Mouse (Mus musculus): ENCODE results near the gene Hist1h2ah. TPM values are rescaled to one million over a fixed set of nuclear protein-coding genes. Genes with fewer than 3 reads are reported as not detected.
A peak's percentile ranks its signal among the peaks of the same experiment; 100 is the strongest.

The Hist1h2ah gene
- polyA plus RNA-seq, 1 experiment from 2014 or later, result 4.1 TPM

GRCm38 (mm10) chr13:22036986-22037385 lies 1.6 kb upstream of the Hist1h2ah start:
- WGBS, result 65% methylated on average over 3 of the region's 3 CpGs
- Histone ChIP-seq H3K4me1 (peaks cover 47% of the 10 kb centered on the region), H3K9ac (peak overlapping the region; percentile 79), H3K27me3 (replicated peaks) (no peaks in the 10 kb centered on the region), H3K4me2 (peak overlapping the region; percentile 78), H3K9me3 (no peaks in the 10 kb centered on the region), H3K36me3 (no peaks in the 10 kb centered on the region), H3K4me3 (peak overlapping the region; percentile 53), H3K27ac (replicated peaks) (peak overlapping the region; percentile 81)
- no peak for ATAC-seq (ENCODE audit: extremely low read depth, insufficient number of reproducible peaks, low FRiP score, low TSS enrichment)

GRCm38 (mm10) chr13:22036149-22036956 lies 985 bp upstream of the Hist1h2ah start:
- Histone ChIP-seq H3K9ac (peak overlapping the region; percentile 79), H3K4me2 (peak overlapping the region; percentile 78), H3K4me3 (peak overlapping the region; percentile 53), H3K9me3 (no peaks in the 10 kb centered on the region), H3K27me3 (replicated peaks) (no peaks in the 10 kb centered on the region), H3K27ac (replicated peaks) (peak overlapping the region; percentile 81), H3K36me3 (no peaks in the 10 kb centered on the region), H3K4me1 (peaks cover 42% of the 10 kb centered on the region)
- ATAC-seq (ENCODE audit: extremely low read depth, insufficient number of reproducible peaks, low FRiP score, low TSS enrichment), result no peak
- WGBS, result 4% methylated on average over 20 of the region's 23 CpGs

GRCm38 (mm10) chr13:22034443-22035266 lies 713 bp downstream of the Hist1h2ah start:
- H3K27me3 ChIP-seq (replicated peaks), result no peaks in the 10 kb centered on the region
- H3K4me3 ChIP-seq, result peak overlapping the region; percentile 53
- peak overlapping the region; percentile 78 for H3K4me2 ChIP-seq
- no peaks in the 10 kb centered on the region for H3K9me3 ChIP-seq
- peak overlapping the region; percentile 84 for H3K9ac ChIP-seq
- no peak; the same call in 1 of the 2 replicates for ATAC-seq (ENCODE audit: extremely low read depth, insufficient number of reproducible peaks, low FRiP score, low TSS enrichment)
- peak overlapping the region; percentile 80 for H3K27ac ChIP-seq (replicated peaks)
- no peaks in the 10 kb centered on the region for H3K36me3 ChIP-seq
- under 1% methylated on average over 14 of the region's 14 CpGs for WGBS
- H3K4me1 ChIP-seq, result peaks cover 32% of the 10 kb centered on the region

- Histone ChIP-seq H3K9ac (peak overlapping the region; percentile 84), H3K4me3 (peak overlapping the region; percentile 53), H3K36me3 (no peaks in the 10 kb centered on the region), H3K27me3 (replicated peaks) (no peaks in the 10 kb centered on the region), H3K4me1 (peaks cover 37% of the 10 kb centered on the region), H3K4me2 (peak overlapping the region; percentile 78), H3K27ac (replicated peaks) (0 out of 2 replicates have a peak overlapping the region, but pooled peaks have one; percentile 80), H3K9me3 (no peaks in the 10 kb centered on the region)
- WGBS, result 52% methylated on average over 5 of the region's 5 CpGs
- no peak for ATAC-seq (ENCODE audit: extremely low read depth, insufficient number of reproducible peaks, low FRiP score, low TSS enrichment)
Measured at GRCm38 (mm10) chr13:22033741-22034442, 1.5 kb downstream of the Hist1h2ah start.

GRCm38 (mm10) chr13:22030493-22030892 lies 4.9 kb downstream of the Hist1h2ah start:
- Histone ChIP-seq H3K4me1 (peaks cover 27% of the 10 kb centered on the region), H3K4me2 (no peak overlapping the region), H3K9ac (no peak overlapping the region), H3K27ac (replicated peaks) (no peak overlapping the region), H3K27me3 (replicated peaks) (no peaks in the 10 kb centered on the region), H3K9me3 (no peaks in the 10 kb centered on the region), H3K36me3 (no peaks in the 10 kb centered on the region), H3K4me3 (no peak overlapping the region)
- 15% methylated on average over 4 of the region's 4 CpGs for WGBS
- no peak for ATAC-seq (ENCODE audit: extremely low read depth, insufficient number of reproducible peaks, low FRiP score, low TSS enrichment)

- H3K4me2 ChIP-seq, result peak overlapping the region; percentile 70; the same call in 1 of the 2 replicates
Measured at GRCm38 (mm10) chr13:22029928-22030327, 5.4 kb downstream of the Hist1h2ah start.

GRCm38 (mm10) chr13:22028673-22029460 lies 6.5 kb downstream of the Hist1h2ah start:
- Histone ChIP-seq H3K36me3 (no peaks in the 10 kb centered on the region), H3K9ac (peak overlapping the region; percentile 84), H3K9me3 (no peaks in the 10 kb centered on the region), H3K27me3 (replicated peaks) (no peaks in the 10 kb centered on the region), H3K4me2 (peak overlapping the region; percentile 70), H3K4me3 (peak overlapping the region; percentile 61), H3K4me1 (peaks cover 16% of the 10 kb centered on the region), H3K27ac (replicated peaks) (peak overlapping the region; percentile 77)
- peak; percentile 80 for ATAC-seq (ENCODE audit: extremely low read depth, insufficient number of reproducible peaks, low FRiP score, low TSS enrichment)
- 1% methylated on average over 40 of the region's 40 CpGs for WGBS

More at GRCm38 (mm10) chr13:22029928-22030327, 5.4 kb downstream of the Hist1h2ah start:
- Histone ChIP-seq H3K4me1 (peaks cover 27% of the 10 kb centered on the region), H3K36me3 (no peaks in the 10 kb centered on the region), H3K9me3 (no peaks in the 10 kb centered on the region), H3K4me3 (no peak overlapping the region), H3K9ac (no peak overlapping the region), H3K27me3 (replicated peaks) (no peaks in the 10 kb centered on the region), H3K27ac (replicated peaks) (no peak overlapping the region)
- 32% methylated on average over 8 of the region's 8 CpGs for WGBS
- no peak for ATAC-seq (ENCODE audit: extremely low read depth, insufficient number of reproducible peaks, low FRiP score, low TSS enrichment)

- peak overlapping the region; percentile 67 for H3K4me3 ChIP-seq
- no peaks in the 10 kb centered on the region for H3K36me3 ChIP-seq
- H3K27ac ChIP-seq (replicated peaks), result peak overlapping the region; percentile 25; the same call in 1 of the 2 replicates
- peak overlapping the region; percentile 69 for H3K4me2 ChIP-seq
- peaks cover 12% of the 10 kb centered on the region for H3K4me1 ChIP-seq
- H3K9ac ChIP-seq, result peak overlapping the region; percentile 84
- no peak for ATAC-seq (ENCODE audit: extremely low read depth, insufficient number of reproducible peaks, low FRiP score, low TSS enrichment)
- H3K27me3 ChIP-seq (replicated peaks), result no peaks in the 10 kb centered on the region
- no peaks in the 10 kb centered on the region for H3K9me3 ChIP-seq
- WGBS, result 1% methylated on average over 35 of the region's 35 CpGs
Measured at GRCm38 (mm10) chr13:22026058-22027031, 9.0 kb downstream of the Hist1h2ah start.

- Histone ChIP-seq H3K27ac (replicated peaks) (peak overlapping the region; percentile 50), H3K36me3 (no peaks in the 10 kb centered on the region), H3K9me3 (no peaks in the 10 kb centered on the region), H3K27me3 (replicated peaks) (peaks cover 19% of the 10 kb centered on the region), H3K4me3 (peak overlapping the region; percentile 67), H3K4me2 (peak overlapping the region; percentile 78), H3K4me1 (peaks cover 5% of the 10 kb centered on the region; the same call in 1 of the 2 replicates), H3K9ac (peak overlapping the region; percentile 81)
- no peak; the same call in 1 of the 2 replicates for ATAC-seq (ENCODE audit: extremely low read depth, insufficient number of reproducible peaks, low FRiP score, low TSS enrichment)
- WGBS, result under 1% methylated on average over 9 of the region's 9 CpGs
Measured at GRCm38 (mm10) chr13:22022241-22022640, 13.1 kb downstream of the Hist1h2ah start.
